ENCODE assay signal across 22 mouse cellular contexts in the genomic region with DNA sequence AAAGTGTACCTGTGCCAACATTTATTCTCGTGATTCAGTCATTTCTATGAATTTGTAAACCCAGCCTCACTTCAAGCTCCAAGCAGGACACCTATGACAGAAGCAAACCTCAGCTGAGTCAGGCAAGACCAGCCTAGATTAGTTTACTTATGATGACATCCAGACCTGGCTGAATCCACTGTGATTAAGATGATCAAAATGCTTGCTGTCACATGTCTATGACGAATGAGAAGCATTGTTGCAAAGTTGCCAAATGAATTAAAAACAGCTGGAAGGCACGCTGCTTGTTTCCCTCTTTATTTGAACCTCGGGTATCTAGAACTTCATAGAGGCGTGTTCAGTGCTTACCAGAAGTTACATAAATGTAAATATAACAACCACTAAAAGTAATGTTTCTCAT.
A peak's percentile ranks its signal among the peaks of the same experiment; 100 is the strongest.
DNase-seq lines count a peak whose midpoint lies in the region; ATAC-seq and TF ChIP-seq lines count a peak whose summit lies in the region.
"Had no signal": no experiment of that assay in that cellular context is flagged by ENCODE, and none has a peak within 500 bp of the region (broad histone marks: within the 10 kb centered on the region; RNA-seq: fewer than 3 reads in every experiment).

No protein-coding gene starts in this region.

- no peaks in the 10 kb centered on the region for H3K4me1 ChIP-seq in neural tube, embryonic 13.5 days (replicated peaks)
- no peaks in the 10 kb centered on the region for H3K4me1 ChIP-seq in neural tube, embryonic 15.5 days
- H3K4me1 ChIP-seq: embryonic facial prominence, embryonic 10.5 days; embryonic facial prominence, embryonic 12.5 days; forebrain, embryonic 10.5 days; forebrain, embryonic 12.5 days had no signal

- H3K27me3 ChIP-seq in neural tube, embryonic 13.5 days, result no peaks in the 10 kb centered on the region
- H3K27me3 ChIP-seq in neural tube, embryonic 15.5 days (replicated peaks), result no peaks in the 10 kb centered on the region
- H3K27me3 ChIP-seq in myocyte (ENCODE audit: control insufficient read depth, insufficient read depth, insufficient read length), result no peaks in the 10 kb centered on the region
- H3K27me3 ChIP-seq: CH12.LX; embryonic facial prominence, embryonic 12.5 days; forebrain, embryonic 12.5 days had no signal

- peak; percentile 12 for DNase-seq in NIH3T3 (ENCODE audit: low read depth)
- no peak for DNase-seq in right cerebral cortex, postnatal 14 days
- DNase-seq in left cerebral cortex, adult 11 months (ENCODE audit: low spot score), result no peak
- DNase-seq: adrenal gland, adult 2 months; adrenal gland, postnatal 10 days; adrenal gland, postnatal 36 days; B cell, adult 2 months; cerebellum, adult 11-12 months; cerebellum, adult 2 months; cerebellum, adult 9-10 months; cerebellum, postnatal 10 days; cerebellum, postnatal 25 days had no signal

- H3K79me2 ChIP-seq in myocyte (ENCODE audit: control insufficient read depth, insufficient read depth), result no peaks in the 10 kb centered on the region

- H3ac ChIP-seq in myocyte (ENCODE audit: control insufficient read depth, insufficient read length), result no peak overlapping the region

- peak overlapping the region; percentile 20; the same call in 1 of the 2 replicates for H3K27ac ChIP-seq in neural tube, embryonic 13.5 days (replicated peaks)
- H3K27ac ChIP-seq in neural tube, embryonic 15.5 days (replicated peaks), result no peak overlapping the region
- H3K27ac ChIP-seq: embryonic facial prominence, embryonic 10.5 days; embryonic facial prominence, embryonic 12.5 days; forebrain, embryonic 10.5 days; forebrain, embryonic 12.5 days had no signal

- no peak for ATAC-seq in neural tube, embryonic 13.5 days (ENCODE audit: low read depth)
- no peak for ATAC-seq in neural tube, embryonic 15.5 days (ENCODE audit: low FRiP score)
- ATAC-seq: CD4-positive, CD25-positive, alpha-beta regulatory T cell, adult 4 months had no signal

- H3K9me3 ChIP-seq in neural tube, embryonic 13.5 days, result no peaks in the 10 kb centered on the region
- H3K9me3 ChIP-seq in neural tube, embryonic 15.5 days (replicated peaks), result no peaks in the 10 kb centered on the region
- H3K9me3 ChIP-seq: embryonic facial prominence, embryonic 10.5 days; embryonic facial prominence, embryonic 12.5 days; forebrain, embryonic 10.5 days; forebrain, embryonic 12.5 days; G1E had no signal

- no peaks in the 10 kb centered on the region for H3K36me3 ChIP-seq in neural tube, embryonic 13.5 days
- no peaks in the 10 kb centered on the region for H3K36me3 ChIP-seq in neural tube, embryonic 15.5 days
- no peaks in the 10 kb centered on the region for H3K36me3 ChIP-seq in myocyte (ENCODE audit: control insufficient read depth, insufficient read depth)
- H3K36me3 ChIP-seq: embryonic facial prominence, embryonic 10.5 days; embryonic facial prominence, embryonic 12.5 days; forebrain, embryonic 10.5 days; forebrain, embryonic 12.5 days; G1E had no signal

- 87% methylated on average over 5 of the region's 5 CpGs for WGBS in neural tube, embryonic 13.5 days
- 80% methylated on average over 5 of the region's 5 CpGs for WGBS in neural tube, embryonic 15.5 days

- no peak for TF ChIP-seq POLR2A in myocyte (IDR thresholded peaks at IDR 0.05; ENCODE audit: insufficient read length, low read depth)

- no peak overlapping the region for H3K4me2 ChIP-seq in neural tube, embryonic 13.5 days
- H3K4me2 ChIP-seq in neural tube, embryonic 15.5 days, result no peak overlapping the region
- H3K4me2 ChIP-seq in myocyte (ENCODE audit: low read depth), result no peak overlapping the region
- H3K4me2 ChIP-seq: embryonic facial prominence, embryonic 12.5 days; forebrain, embryonic 12.5 days had no signal

- no peak overlapping the region for H3K9ac ChIP-seq in neural tube, embryonic 13.5 days
- H3K9ac ChIP-seq in neural tube, embryonic 15.5 days (replicated peaks), result no peak overlapping the region
- H3K9ac ChIP-seq: embryonic facial prominence, embryonic 12.5 days; forebrain, embryonic 12.5 days had no signal

- H3K4me3 ChIP-seq in neural tube, embryonic 13.5 days, result no peak overlapping the region
- H3K4me3 ChIP-seq in neural tube, embryonic 15.5 days (replicated peaks), result no peak overlapping the region
- H3K4me3 ChIP-seq in myocyte, result no peak overlapping the region
- H3K4me3 ChIP-seq: embryonic facial prominence, embryonic 10.5 days; embryonic facial prominence, embryonic 12.5 days; forebrain, embryonic 10.5 days; forebrain, embryonic 12.5 days had no signal

TF ChIP-seq in myocyte, 11 proteins besides CTCF, POLR2A, EP300 and RAD21:
- peak; percentile 14 for TF ChIP-seq USF1 (IDR thresholded peaks at IDR 0.05; ENCODE audit: low read depth)
- no peak for TF ChIP-seq TCF12 (IDR thresholded peaks at IDR 0.05; ENCODE audit: insufficient read depth, poor library complexity, severe bottlenecking)
